Mouse (Mus musculus) embryonic fibroblast, embryonic 13.5 days (primary cell): ENCODE measurements around the gene C3.

Experiments used
- CTCF ChIP-seq: IDR thresholded peaks from 2 replicates; pipeline ENCODE4 v1.5.1; 2011; ENCODE audit warnings: mild to moderate bottlenecking, control low read depth, low read length, moderate library complexity, borderline replicate concordance; ENCODE audit not compliant: insufficient read depth
- POLR2A ChIP-seq: IDR thresholded peaks from 2 replicates; pipeline ENCODE4 v1.6.1; 2011; ENCODE audit warnings: low read depth, mild to moderate bottlenecking, control low read depth, low read length, moderate library complexity

- TF ChIP-seq POLR2A (no peak), CTCF (no peak)
These were observed 43.4 kb upstream of the C3 start for GRCm38 (mm10) chr17:57271301-57271700.
